Mouse (Mus musculus) CD4-positive helper T cell, adult 2 months (primary cell): Measurements from ENCODE around the gene Cul9.
A peak's percentile ranks its signal among the peaks of the same experiment; 100 is the strongest.

ENCODE experiments used
- DNase-seq: peaks from one replicate; pipeline ENCODE4 v3.0.0-alpha.2; 2012; ENCODE audit warnings: low read depth, missing footprints, low spot score

Cul9 gene

DNA sequence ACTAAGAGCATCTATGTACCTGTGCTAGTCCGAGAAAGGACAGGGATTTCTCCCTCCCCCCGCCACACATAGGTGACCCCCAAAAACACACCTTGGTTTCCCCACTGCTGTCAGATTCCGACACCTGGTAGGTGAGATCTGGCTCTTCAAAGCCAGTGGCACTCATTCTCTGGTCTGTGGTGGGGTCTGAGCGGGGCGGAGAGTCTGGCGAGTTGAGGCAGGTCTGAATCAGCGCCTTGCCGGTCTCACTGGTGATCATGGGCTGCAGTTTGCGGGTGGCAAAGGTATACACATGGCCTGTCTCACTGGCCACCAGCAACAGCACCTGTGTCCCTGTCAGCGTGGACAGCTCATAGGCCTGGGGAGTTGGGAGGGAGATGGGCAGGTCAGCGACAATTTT, 7.3 kb upstream of the Cul9 start:
- no peak for DNase-seq

DNA sequence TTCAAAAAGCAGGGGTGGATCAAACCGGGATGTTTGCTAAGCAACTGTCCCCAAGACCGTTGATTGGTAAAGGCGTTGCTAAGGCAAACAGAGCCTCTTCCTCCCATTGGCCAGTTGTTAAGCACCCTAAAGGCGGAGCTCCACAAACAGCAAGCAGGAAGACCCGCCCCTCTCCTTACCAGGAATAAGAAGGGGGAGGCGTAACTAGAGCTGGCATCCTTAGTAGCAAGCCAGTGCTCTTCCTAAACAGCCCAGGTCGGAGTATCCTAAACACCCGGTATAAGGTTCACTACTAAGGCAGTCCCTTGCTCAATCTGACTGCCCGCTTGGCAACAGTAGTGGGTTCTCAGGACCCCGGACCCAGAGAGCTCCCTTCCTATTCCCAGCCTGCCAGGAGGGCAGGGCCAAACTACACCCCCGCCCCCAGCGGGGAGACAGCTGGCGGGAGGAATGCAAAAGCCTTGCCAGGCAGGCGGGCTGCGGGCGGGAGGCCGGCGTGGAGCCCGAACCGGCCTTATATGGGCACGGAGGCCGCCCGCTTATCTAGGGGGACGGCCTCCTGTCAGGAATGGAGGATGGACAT, 6.7 kb upstream of the Cul9 start:
- peak; percentile 77 for DNase-seq

- DNase-seq = no peak
Observed at GRCm38 (mm10) chr17:46552151-46552550, 6.0 kb upstream of the Cul9 start.

DNA sequence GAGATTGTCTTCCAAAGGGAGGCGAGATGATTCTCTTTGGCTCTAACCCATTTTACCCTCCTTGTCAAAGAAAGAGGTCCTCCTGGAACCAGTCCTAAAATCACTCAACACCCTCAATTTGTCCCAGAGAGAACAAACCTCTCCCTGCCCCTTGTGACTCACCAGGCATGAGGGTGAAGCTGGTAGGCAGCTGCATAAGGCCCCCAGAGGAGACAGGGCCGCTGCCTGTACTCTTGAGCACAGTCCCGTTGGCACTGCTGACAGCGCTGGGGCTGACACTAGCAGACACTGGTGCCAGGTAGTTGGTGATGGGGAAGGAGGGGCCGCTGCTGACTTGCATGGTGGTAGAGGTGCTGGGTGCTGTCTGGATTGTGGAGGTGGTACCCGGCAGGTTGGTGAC, 5.2 kb upstream of the Cul9 start:
- DNase-seq = no peak

- no peak for DNase-seq
Observed at GRCm38 (mm10) chr17:46550904-46551303, 4.7 kb upstream of the Cul9 start.

DNA sequence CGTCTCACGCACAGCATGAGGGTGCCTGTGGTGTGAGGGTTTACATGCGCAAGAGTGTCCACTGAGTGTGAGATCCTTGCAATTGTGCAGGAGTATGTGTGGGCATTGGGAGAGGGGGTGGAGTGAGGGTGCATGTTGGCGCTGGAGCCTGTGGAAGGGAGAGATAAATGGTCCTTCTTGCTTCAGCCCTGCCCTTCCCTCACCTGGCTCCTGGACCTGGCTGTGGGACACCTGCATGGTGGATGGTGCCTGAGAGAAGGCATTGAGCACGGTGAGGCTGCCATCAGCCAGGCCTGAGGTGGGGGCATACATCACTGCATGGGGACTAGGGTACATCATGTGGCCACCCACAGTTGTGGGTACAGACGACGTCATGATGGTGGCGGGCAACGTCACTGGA, 3.5 kb upstream of the Cul9 start:
- no peak for DNase-seq

GRCm38 (mm10) chr17:46549193-46549592, 3.0 kb upstream of the Cul9 start:
- DNase-seq = peak; percentile 60

DNA sequence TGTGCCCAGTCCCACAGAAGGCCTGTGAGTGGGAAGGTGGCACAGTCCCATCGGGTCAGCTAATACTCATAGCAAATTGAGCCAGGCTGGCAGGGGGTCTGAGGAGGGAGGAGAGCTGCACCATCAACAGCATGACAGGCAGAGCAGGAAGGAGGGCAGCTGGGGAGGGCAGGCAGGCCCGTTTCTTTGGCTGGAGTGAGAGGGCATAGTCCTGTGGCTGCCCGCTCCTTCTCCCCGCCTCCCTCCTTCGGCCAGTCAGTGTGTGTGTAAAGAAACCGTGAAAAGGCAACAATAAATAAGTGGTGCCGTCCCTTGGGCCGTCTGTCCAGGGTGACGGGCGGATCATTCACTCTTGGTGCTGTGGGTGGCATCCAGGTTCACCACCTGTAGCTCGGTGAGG, 2.6 kb upstream of the Cul9 start:
- no peak for DNase-seq

DNA sequence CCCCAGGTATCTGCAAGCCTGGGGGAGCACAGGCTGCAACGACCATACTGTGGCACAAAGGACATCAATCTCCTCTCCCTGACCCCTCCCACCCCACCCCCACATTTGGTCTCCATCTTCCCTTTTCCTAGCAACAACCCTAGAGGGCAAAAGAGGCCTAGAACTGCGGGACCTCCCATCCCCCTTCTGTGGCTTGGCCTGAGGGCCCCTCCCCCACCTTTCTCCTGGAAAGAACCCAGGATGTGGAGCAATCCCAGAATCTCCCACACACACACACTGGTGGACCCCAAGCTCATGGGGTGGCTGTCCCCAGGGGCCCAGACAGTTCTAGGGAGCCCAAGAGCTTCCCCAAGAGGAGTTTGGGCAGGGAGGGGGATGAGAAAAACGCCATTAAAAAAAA, 1.7 kb upstream of the Cul9 start:
- DNase-seq = no peak

- no peak for DNase-seq
Observed at GRCm38 (mm10) chr17:46546995-46547394, 807 bp upstream of the Cul9 start.

- no peak for DNase-seq
Observed at GRCm38 (mm10) chr17:46546591-46546990, 403 bp upstream of the Cul9 start.

- no peak for DNase-seq
Observed at GRCm38 (mm10) chr17:46543661-46544060, 2.5 kb downstream of the Cul9 start.

DNA sequence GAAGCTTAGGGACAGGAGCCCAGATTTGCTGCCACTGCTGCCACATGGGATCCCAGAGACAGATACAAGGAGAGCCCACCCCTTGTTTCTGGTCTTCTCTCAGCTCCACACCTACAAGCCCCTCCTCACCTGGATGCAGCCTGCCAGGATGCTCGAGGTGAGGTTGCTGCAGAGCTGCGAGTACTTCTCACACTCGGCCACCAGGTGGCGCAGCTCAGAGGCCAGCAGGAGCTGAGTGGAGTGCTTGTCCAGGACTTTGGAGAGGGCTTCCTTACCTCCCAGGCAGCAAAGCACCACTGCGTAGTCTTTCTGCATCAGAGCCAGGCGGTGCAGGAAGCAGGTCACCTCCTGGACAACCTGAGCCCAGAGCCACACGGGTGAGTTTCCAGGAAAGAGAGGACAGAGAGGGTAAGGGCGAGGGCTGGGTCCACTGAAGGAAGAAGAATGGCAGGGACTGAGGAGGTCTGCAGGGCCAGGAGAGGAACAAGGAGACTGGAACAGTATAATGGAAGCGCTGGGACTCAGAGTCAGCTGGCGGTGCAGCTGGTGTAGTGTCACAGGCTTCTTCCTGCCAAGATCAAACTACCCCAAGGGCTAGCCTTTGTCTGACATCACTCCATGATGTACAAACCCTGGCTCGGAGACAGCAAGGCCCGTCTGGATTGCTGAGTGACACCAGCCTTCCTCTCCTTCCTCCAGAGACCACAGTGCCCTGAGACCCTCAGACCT, 20.4 kb downstream of the Cul9 start:
- DNase-seq = peak; percentile 61

- no peak for DNase-seq
Observed at GRCm38 (mm10) chr17:46525065-46525464, 21.1 kb downstream of the Cul9 start.

DNA sequence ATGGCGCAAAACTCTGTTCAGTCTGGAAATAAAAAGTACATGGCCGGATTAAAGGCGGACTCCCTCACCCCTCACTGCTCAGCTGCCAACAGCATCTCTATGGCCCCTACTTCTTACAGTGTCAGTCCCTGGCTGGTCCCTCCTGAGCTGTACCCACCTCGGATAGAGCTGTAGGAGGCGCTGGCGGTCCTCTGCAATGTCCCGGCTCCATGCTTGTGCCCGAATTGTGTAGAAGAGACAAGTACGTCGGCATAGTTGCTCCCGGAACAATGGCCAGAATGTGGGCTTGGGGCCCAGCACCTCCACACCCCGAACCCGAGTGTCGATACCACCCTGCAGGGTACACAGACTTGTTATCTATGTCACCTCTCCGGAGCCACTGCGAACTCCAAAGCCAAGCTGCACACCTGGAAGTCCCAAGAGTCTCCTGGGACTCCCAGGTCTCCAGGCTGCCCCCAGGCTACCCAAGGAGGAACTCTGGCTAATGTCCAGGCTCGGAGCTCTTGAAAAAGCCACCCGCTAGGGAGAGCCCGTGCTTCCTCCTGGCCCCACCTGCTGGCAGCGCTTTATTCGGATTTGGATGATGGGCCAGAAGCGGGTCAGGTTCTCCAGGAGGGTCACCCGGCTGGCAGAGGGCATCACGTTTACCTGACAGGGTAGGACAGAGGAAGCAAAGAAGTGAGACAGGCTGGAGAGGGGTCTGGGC, 24.1 kb downstream of the Cul9 start:
- DNase-seq = no peak

- no peak for DNase-seq
Observed at GRCm38 (mm10) chr17:46521174-46521573, 25.0 kb downstream of the Cul9 start.

- no peak for DNase-seq
Observed at GRCm38 (mm10) chr17:46520385-46520979, 25.7 kb downstream of the Cul9 start.

DNA sequence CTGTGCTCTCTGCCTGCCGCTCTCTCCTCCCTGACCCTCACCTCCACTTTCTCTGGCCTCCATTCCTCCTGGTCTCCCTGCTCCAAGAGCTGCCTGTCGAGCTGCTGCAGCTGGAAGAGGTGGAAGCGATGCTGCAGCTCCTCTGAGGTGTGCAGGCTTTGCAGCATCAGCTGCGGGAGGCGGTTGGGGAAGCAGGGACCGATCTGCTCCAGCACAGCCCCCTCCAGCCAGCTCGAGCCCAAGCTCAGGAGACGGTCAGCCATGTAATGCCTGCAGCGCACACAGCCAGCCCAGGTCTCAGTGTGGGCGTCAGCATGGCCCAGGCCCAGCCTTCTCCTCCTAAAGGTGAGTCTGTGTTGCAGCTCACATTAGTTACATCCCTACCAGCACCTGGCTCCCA, 26.2 kb downstream of the Cul9 start:
- DNase-seq = no peak

DNA sequence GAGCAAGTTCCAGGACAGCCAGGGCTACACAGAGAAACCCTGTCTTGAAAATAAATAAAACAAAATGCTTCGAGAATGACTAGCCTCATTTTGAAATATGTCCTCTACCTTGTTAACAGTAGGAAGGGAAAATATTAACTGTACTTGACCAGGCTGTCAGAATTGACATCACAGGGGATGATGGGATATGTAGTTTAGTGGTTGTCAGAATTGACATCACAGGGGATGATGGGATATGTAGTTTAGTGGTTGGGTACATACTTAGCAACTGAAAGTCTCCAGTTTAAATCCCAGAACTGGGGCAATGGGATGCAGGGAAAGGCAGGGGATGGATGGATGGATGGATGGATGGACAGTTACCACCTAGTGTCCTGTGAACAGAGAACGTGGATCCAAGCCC, 32.9 kb downstream of the Cul9 start:
- DNase-seq = no peak

- DNase-seq = no peak
Observed at GRCm38 (mm10) chr17:46511059-46511710, 35.0 kb downstream of the Cul9 start.

DNA sequence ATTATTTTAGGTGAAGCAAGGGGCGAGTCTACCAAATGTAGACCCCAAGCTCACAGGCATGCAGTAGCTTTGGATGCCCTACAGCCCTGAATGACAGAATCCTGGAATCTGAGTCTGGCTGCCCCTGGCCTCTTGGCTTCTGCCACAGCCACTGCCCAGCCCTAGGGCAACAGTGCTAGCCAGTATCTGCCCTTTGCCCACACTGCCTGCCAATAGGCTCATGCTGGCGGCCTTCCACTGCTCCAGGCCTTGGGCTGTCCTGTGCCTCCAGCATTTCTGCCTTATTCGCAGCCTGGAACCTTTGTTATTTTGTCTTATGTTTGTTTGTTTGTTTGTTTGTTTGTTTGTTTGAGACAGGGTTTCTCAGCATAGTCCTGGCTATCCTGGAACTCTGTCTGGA, 40.6 kb downstream of the Cul9 start:
- DNase-seq = no peak
